Mouse (Mus musculus) hindbrain, embryonic 13.5 days (tissue): ENCODE data around the gene Cep135. TPM values are rescaled to one million over a fixed set of nuclear protein-coding genes. Genes with fewer than 3 reads are reported as not detected.

ENCODE experiments used
- ATAC-seq: fragments of 200-750 bp; cut with Nextera tagmentation; 2 replicates; pipeline ENCODE4 v1.8.0; 2017; ENCODE audit warnings: moderate TSS enrichment; ENCODE audit not compliant: low FRiP score
- H3K27ac ChIP-seq: fragments of 300-500 bp; sonication (generic); 2 replicates; pipeline ENCODE4 v1.5.1; 2015; ENCODE audit warnings: inconsistent platforms, mild to moderate bottlenecking, moderate library complexity
- H3K27me3 ChIP-seq: fragments of 300-500 bp; sonication (generic); 2 replicates; pipeline ENCODE4 v1.6.1; 2015; ENCODE audit warnings: mild to moderate bottlenecking, inconsistent platforms
- H3K36me3 ChIP-seq: fragments of 300-500 bp; sonication (generic); 2 replicates; pipeline ENCODE4 v1.6.1; 2015; ENCODE audit warnings: mild to moderate bottlenecking, inconsistent platforms
- H3K4me1 ChIP-seq: fragments of 300-500 bp; sonication (generic); replicated peaks from 2 replicates; pipeline ENCODE4 v1.6.1; 2015; ENCODE audit warnings: inconsistent platforms
- H3K4me2 ChIP-seq: fragments of 300-500 bp; sonication (generic); 2 replicates; pipeline ENCODE4 v1.6.1; 2015; ENCODE audit warnings: inconsistent platforms, mild to moderate bottlenecking, moderate library complexity
- H3K4me3 ChIP-seq: fragments of 300-500 bp; sonication (generic); 2 replicates; pipeline ENCODE4 v1.5.1; 2015; ENCODE audit warnings: mild to moderate bottlenecking, inconsistent platforms
- H3K9ac ChIP-seq: fragments of 300-500 bp; sonication (generic); 2 replicates; pipeline ENCODE4 v1.6.1; 2015; ENCODE audit warnings: mild to moderate bottlenecking, inconsistent platforms
- H3K9me3 ChIP-seq: fragments of 300-500 bp; sonication (generic); 2 replicates; pipeline ENCODE4 v1.6.1; 2016; ENCODE audit warnings: inconsistent platforms
- WGBS: fragments of 180-500 bp; shearing (Covaris S2); methylation state at CpG from one replicate; pipeline ENCODE4 v1.1.7; 2015; 5-methylcytosine and 5-hydroxymethylcytosine counted together
- polyA plus RNA-seq: library from polyadenylated mRNA; unstranded; fragments of >200 nt; fragmentation: Nextera tagmentation; extraction: Ambion mirVana; gene quantifications from 2 replicates; pipeline ENCODE4 v1.2.1, GENCODE M21; 2015

Cep135 gene
- polyA plus RNA-seq, 1 experiment from 2014 or later, result 4.5 TPM

DNA sequence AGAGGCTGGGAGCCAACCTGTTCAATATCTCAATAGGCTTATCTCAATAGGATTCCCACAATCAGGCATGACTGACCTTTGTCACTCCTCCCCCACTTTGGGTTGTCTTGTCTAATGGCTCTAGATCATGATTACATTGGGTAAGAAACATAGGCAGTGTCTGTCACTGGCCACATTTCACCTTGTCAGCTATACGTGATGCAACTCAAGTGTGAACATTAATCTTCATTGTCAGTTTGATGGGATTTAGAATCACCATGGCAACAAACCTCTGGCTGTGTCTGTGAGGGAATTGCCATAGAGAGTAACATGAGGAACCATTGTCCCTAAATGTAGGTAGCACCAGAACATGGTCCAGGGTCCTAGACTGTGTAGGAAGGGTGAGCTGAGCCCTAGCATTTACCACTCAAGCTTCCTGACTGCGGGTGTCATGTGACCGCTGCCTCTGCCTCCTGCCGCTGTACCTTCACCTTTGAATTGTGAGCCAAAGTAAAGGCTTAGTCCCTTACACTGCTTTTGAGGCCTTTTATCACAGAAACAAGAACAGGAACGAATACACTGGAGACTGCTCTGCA lies 62.7 kb downstream of the Cep135 start:
- Histone ChIP-seq H3K4me1 (peaks cover 9% of the 10 kb centered on the region; the same call in 1 of the 2 replicates), H3K9me3 (no peaks in the 10 kb centered on the region), H3K9ac (no peak overlapping the region), H3K4me2 (no peak overlapping the region), H3K4me3 (no peak overlapping the region), H3K36me3 (no peaks in the 10 kb centered on the region), H3K27me3 (no peaks in the 10 kb centered on the region), H3K27ac (peak overlapping the region; percentile 66)
- 62% methylated on average over 5 of the region's 5 CpGs for WGBS
- peak; percentile 43; the same call in 1 of the 2 replicates for ATAC-seq

- H3K36me3 ChIP-seq, result no peaks in the 10 kb centered on the region
- H3K9ac ChIP-seq, result peak within 1 kb of the TSS; percentile 100
- H3K4me1 ChIP-seq, result peaks cover 31% of the 10 kb centered on the region
- peak within 1 kb of the TSS; percentile 69 for H3K4me2 ChIP-seq
- WGBS, result 89% methylated on average over 2 of the region's 2 CpGs
- H3K27me3 ChIP-seq, result no peaks in the 10 kb centered on the region
- ATAC-seq, result no peak
- H3K9me3 ChIP-seq, result no peaks in the 10 kb centered on the region
- peak within 1 kb of the TSS; percentile 99 for H3K27ac ChIP-seq
- peak within 1 kb of the TSS; percentile 69 for H3K4me3 ChIP-seq
Observed at GRCm38 (mm10) chr5:76656212-76656611, 67.7 kb downstream of the Cep135 start, which contains the start of gene C530008M17Rik. Gene C530008M17Rik (plus strand): TSS chr5:76656512.

DNA sequence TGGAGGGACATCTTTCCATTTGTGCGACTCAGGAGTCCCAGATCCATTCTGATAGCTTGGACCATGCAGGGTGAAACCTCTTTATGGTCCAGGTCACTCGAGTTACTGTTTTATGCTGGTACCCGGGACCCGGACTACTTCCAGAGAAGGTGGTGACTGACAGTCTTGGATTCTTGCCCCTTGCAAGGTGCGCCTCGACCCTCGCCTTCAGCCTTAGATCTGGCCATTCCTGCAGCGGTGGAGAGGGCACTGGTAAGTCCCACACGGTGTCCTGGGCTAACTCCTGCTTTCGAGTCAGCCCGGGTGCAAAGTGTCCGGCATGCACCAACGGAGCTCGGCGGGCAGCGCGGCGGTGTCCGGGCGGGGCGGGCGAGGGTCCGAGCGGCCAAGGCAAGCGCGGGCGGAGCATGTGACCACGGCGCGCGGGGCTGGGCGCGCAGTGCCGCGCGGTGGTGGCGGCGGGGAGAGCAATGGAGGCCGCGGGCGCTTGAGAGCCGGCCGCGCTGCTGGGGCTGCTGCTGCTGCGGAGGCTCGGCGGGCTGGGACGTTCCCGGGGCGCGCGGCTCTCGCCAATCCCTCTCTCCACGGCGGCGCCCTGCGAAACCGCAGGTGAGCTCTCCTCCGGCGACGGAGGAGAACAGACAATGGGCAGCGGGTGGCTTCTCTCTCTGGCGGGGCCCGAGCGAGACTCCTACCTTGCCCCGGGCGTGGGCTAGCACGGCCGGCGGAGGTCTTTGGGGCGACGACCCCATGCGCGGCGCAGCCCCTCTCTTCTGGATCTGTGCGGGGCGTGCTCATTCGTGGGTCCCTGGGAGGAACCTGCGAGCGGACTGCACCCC lies 69.0 kb downstream of the Cep135 start:
- Histone ChIP-seq H3K9me3 (no peaks in the 10 kb centered on the region), H3K4me2 (peak overlapping the region; percentile 69), H3K4me1 (peaks cover 31% of the 10 kb centered on the region), H3K27ac (peak overlapping the region; percentile 99), H3K9ac (peak overlapping the region; percentile 100), H3K27me3 (no peaks in the 10 kb centered on the region), H3K36me3 (no peaks in the 10 kb centered on the region), H3K4me3 (peak overlapping the region; percentile 69)
- under 1% methylated on average over 74 of the region's 80 CpGs for WGBS
- peak; percentile 91 for ATAC-seq

DNA sequence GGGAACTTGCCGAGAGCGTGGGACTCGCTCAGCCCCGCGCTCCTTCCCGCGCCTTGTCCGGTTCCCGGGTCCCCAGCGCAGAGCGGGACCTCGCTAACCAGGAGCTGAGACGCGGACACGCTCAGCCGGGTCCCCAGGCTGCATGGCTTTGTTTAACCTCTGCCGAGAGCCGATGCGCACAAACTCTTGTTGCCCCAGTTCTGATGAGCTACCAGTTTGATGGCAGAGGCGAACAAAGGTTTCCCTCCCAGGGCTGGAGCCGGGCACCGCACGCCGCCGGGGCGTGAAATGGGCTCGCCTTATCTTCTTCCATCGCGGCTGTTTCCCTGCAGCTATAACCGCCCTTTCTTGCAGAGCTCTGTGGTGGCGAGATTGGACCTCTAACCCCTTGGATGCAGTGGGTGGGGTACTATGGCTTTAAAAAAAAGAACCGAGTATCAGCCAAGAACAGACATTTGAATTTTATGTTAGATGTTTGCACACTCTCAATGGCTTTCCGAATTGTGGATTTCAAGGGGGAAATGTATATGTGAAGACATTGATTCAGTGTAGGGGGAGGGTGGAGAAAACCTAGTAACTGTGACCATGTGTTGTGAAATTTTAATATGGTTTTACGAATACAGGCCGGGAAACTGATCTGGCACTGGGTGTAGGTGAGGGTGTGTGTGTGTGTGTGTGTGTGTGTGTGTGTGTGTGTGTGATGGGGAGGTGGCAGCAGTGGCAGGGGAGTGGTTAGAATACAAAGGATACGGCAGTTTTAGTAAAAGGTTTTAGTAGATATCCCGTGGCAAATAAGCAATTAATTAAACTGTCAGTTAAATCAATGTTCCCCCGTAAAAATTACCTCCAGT lies 69.8 kb downstream of the Cep135 start:
- Histone ChIP-seq H3K4me2 (peak overlapping the region; percentile 69), H3K27ac (peak overlapping the region; percentile 99), H3K27me3 (no peaks in the 10 kb centered on the region), H3K9me3 (no peaks in the 10 kb centered on the region), H3K36me3 (no peaks in the 10 kb centered on the region), H3K4me1 (peaks cover 38% of the 10 kb centered on the region), H3K9ac (peak overlapping the region; percentile 100), H3K4me3 (peak overlapping the region; percentile 69)
- WGBS, result under 1% methylated on average over 38 of the region's 38 CpGs
- peak; percentile 84 for ATAC-seq

DNA sequence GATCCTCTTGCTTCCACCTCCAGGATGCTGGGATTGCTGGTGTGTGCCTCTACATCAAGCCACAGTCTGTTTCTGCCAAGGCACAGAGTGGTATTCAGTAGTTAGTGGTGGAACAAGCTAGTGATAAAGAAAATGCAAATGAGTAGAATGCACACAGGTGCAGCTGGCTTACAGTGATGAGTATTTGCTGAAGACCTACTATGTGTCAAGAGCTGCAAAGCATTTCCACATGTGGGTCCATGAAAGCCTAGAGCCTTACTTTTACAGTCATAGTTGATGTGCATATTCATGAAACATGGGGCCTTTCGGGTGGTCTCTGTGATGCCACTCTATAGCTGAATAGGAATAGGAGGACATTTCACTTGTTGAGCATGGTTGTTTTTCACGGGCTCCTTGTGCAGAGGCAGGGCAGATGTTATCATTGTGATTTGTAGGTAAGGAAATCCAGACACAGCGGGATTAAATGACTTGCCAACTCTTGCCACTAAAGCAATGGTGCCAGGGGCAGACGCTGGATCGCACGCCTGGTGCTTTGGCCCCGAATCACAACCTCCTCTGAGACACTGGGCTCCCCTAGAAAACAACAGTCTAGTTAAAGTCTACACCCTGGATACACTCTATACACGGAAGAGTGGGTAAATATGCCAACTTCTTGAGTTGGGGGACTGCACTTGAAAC lies 71.6 kb downstream of the Cep135 start:
- no peaks in the 10 kb centered on the region for H3K36me3 ChIP-seq
- H3K9me3 ChIP-seq, result no peaks in the 10 kb centered on the region
- H3K4me1 ChIP-seq, result peaks cover 48% of the 10 kb centered on the region
- no peaks in the 10 kb centered on the region for H3K27me3 ChIP-seq
- WGBS, result 75% methylated on average over 8 of the region's 8 CpGs
- no peak overlapping the region for H3K9ac ChIP-seq
- H3K27ac ChIP-seq, result no peak overlapping the region
- ATAC-seq, result no peak
- peak overlapping the region; percentile 69 for H3K4me2 ChIP-seq
- H3K4me3 ChIP-seq, result peak overlapping the region; percentile 69

DNA sequence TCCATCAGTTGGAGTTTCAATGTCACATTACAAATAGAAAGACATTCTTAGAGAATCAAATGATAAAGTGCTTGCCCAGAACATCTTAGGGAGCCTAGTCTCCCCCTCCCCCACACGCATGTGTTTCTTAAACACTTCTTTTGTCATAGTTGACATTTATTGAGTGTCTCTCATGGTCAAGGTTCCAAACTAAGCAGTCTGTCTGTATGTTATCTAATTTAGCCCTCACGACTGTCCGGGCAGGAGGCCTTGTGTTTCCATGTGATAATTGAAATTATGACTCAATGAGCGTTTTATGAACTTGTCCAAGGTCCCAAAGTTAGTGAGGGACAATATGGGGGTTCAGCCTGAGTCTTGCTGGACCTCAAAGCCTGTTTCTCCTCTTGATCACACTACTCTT lies 72.8 kb downstream of the Cep135 start:
- Histone ChIP-seq H3K36me3 (no peaks in the 10 kb centered on the region), H3K4me2 (no peak overlapping the region), H3K4me1 (peaks cover 52% of the 10 kb centered on the region), H3K9ac (no peak overlapping the region), H3K9me3 (no peaks in the 10 kb centered on the region), H3K27me3 (no peaks in the 10 kb centered on the region), H3K27ac (no peak overlapping the region), H3K4me3 (no peak overlapping the region)
- no peak for ATAC-seq
- 64% methylated on average over 4 of the region's 4 CpGs for WGBS

DNA sequence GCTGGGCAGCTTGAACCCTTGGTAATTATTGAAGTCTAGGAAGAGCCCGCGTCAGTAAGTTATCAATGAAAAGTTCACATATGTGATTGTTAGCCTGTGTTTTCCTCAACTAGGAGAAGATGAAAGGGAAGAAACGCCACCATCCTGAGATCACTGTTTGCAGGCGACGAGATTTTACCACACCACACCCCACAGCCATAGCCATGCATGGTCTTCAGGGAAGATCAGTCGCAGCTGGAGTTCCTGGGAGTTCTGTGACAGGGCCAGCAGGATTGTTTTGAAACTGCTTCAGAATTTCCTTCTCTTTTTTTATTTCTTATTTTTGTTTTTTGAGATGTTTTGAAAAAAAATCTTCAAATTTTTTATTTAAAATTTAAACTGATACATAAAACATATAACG lies 76.4 kb downstream of the Cep135 start:
- Histone ChIP-seq H3K4me2 (no peak overlapping the region), H3K9me3 (no peaks in the 10 kb centered on the region), H3K36me3 (no peaks in the 10 kb centered on the region), H3K27me3 (no peaks in the 10 kb centered on the region), H3K4me1 (peaks cover 70% of the 10 kb centered on the region), H3K9ac (0 out of 2 replicates have a peak overlapping the region, but pooled peaks have one; percentile 19), H3K27ac (peak overlapping the region; percentile 80), H3K4me3 (no peak overlapping the region)
- ATAC-seq, result no peak
- WGBS, result 46% methylated on average over 7 of the region's 7 CpGs

DNA sequence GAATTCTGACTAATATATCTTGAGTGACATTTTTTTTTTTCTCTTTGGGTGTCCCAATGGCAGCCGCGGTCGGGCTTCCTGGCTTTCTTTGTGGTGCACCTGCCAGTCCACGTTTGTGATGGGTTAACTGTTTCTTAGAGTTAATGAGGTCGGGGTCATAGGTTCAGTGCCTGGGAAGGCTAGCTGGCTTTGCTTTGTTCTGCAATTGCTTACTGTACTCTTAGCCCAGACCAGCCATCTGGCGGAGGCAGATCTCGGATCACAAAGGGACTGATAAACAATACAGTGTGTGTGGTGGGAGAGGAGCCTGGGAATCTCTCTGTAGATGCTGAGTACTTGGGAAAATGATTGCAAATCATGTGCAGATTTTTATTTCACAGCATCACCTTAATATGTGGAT lies 76.9 kb downstream of the Cep135 start:
- peaks cover 66% of the 10 kb centered on the region for H3K4me1 ChIP-seq

GRCm38 (mm10) chr5:76666026-76666756 lies 77.7 kb downstream of the Cep135 start:
- no peak overlapping the region for H3K4me3 ChIP-seq
- WGBS, result 36% methylated on average over 6 of the region's 6 CpGs
- ATAC-seq, result no peak
- no peaks in the 10 kb centered on the region for H3K9me3 ChIP-seq
- H3K27ac ChIP-seq, result peak overlapping the region; percentile 86
- H3K4me1 ChIP-seq, result peaks cover 58% of the 10 kb centered on the region
- H3K36me3 ChIP-seq, result peaks cover 4% of the 10 kb centered on the region; the same call in 1 of the 2 replicates
- no peaks in the 10 kb centered on the region for H3K27me3 ChIP-seq
- H3K9ac ChIP-seq, result peak overlapping the region; percentile 24; the same call in 1 of the 2 replicates
- 0 out of 2 replicates have a peak overlapping the region, but pooled peaks have one; percentile 32 for H3K4me2 ChIP-seq

More for the DNA sequence above, 76.9 kb downstream of the Cep135 start:
- 9% methylated on average over 7 of the region's 7 CpGs for WGBS
- Histone ChIP-seq H3K9ac (no peak overlapping the region), H3K36me3 (no peaks in the 10 kb centered on the region), H3K27ac (peak overlapping the region; percentile 86), H3K4me2 (peak overlapping the region; percentile 32; the same call in 1 of the 2 replicates), H3K9me3 (no peaks in the 10 kb centered on the region), H3K4me3 (0 out of 2 replicates have a peak overlapping the region, but pooled peaks have one; percentile 4), H3K27me3 (no peaks in the 10 kb centered on the region)
- ATAC-seq, result peak; percentile 58; the same call in 1 of the 2 replicates

DNA sequence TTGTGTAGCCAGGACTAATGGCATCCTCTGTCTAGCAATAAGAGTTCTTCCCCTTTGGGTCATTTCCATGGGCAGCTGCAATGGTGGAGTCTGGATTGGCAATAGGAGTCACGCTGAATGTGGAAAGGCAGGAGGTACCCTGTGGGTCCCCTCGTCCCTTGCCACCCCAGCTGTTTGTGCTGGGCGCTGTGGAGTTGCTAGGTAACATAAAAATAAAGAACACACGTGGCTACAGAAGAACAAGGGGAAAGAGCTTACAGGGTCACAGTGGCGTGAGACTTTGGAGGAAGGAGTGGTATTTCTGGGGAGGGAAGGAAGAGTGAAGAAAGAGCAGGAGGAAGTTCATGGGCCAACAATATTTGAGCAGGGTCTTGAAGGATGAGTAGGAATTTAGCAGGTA lies 79.6 kb downstream of the Cep135 start:
- H3K9me3 ChIP-seq, result no peaks in the 10 kb centered on the region
- H3K27me3 ChIP-seq, result no peaks in the 10 kb centered on the region
- 46% methylated on average over 5 of the region's 5 CpGs for WGBS
- ATAC-seq, result no peak
- peaks cover 4% of the 10 kb centered on the region; the same call in 1 of the 2 replicates for H3K36me3 ChIP-seq
- H3K9ac ChIP-seq, result no peak overlapping the region
- H3K27ac ChIP-seq, result no peak overlapping the region
- H3K4me1 ChIP-seq, result peaks cover 48% of the 10 kb centered on the region
- H3K4me2 ChIP-seq, result no peak overlapping the region
- no peak overlapping the region for H3K4me3 ChIP-seq

GRCm38 (mm10) chr5:76668547-76668946 lies 80.0 kb downstream of the Cep135 start:
- Histone ChIP-seq H3K4me2 (no peak overlapping the region), H3K9me3 (no peaks in the 10 kb centered on the region), H3K36me3 (peaks cover 4% of the 10 kb centered on the region; the same call in 1 of the 2 replicates), H3K4me1 (peaks cover 46% of the 10 kb centered on the region), H3K27ac (0 out of 2 replicates have a peak overlapping the region, but pooled peaks have one; percentile 5), H3K9ac (no peak overlapping the region), H3K4me3 (no peak overlapping the region), H3K27me3 (no peaks in the 10 kb centered on the region)
- no peak for ATAC-seq
- WGBS, result 84% methylated on average over 5 of the region's 5 CpGs
